21 mouse cellular contexts compared by ENCODE assay signal in genomic region chr6:17932806-17933205, GRCm38 (mm10).
DNase-seq lines count a peak whose midpoint lies in the region; ATAC-seq and TF ChIP-seq lines count a peak whose summit lies in the region.
"Had no signal": no experiment of that assay in that cellular context is flagged by ENCODE, and none has a peak within 500 bp of the region (broad histone marks: within the 10 kb centered on the region; RNA-seq: fewer than 3 reads in every experiment).

No protein-coding gene starts in this region.

- H3K9me3 ChIP-seq in heart, embryonic 12.5 days (replicated peaks) = no peaks in the 10 kb centered on the region
- H3K9me3 ChIP-seq in heart, embryonic 11.5 days (replicated peaks; ENCODE audit: control insufficient read depth, low read length) = no peaks in the 10 kb centered on the region
- H3K9me3 ChIP-seq in lung, embryonic 14.5 days (ENCODE audit: low read depth, low read length) = no peaks in the 10 kb centered on the region
- no peaks in the 10 kb centered on the region for H3K9me3 ChIP-seq in hindbrain, embryonic 14.5 days (ENCODE audit: control insufficient read depth, low read length)
- H3K9me3 ChIP-seq: embryonic facial prominence, embryonic 15.5 days; forebrain, embryonic 12.5 days; heart, embryonic 10.5 days; hindbrain, embryonic 12.5 days had no signal

- no peak for DNase-seq in lung, embryonic 14.5 days
- no peak for DNase-seq in lung, postnatal 25 days (ENCODE audit: low spot score)
- peak; percentile 51 for DNase-seq in ovary, postnatal 36 days (ENCODE audit: low spot score)
- no peak for DNase-seq in ovary, postnatal 10 days (ENCODE audit: low spot score)
- no peak for DNase-seq in hindbrain, embryonic 14.5 days (ENCODE audit: low spot score)
- DNase-seq: adrenal gland, postnatal 10 days; cerebellum, adult 11 months; cerebellum, adult 8-10 months; cerebellum, postnatal 14 days; embryo, embryonic 11 days; gastrocnemius, postnatal 10 days; heart, adult 18-20 months; heart, postnatal 36 days had no signal

- H3K27me3 ChIP-seq in heart, embryonic 12.5 days (replicated peaks) = no peaks in the 10 kb centered on the region
- H3K27me3 ChIP-seq in heart, embryonic 11.5 days (ENCODE audit: control insufficient read depth, insufficient read depth, low read length) = no peaks in the 10 kb centered on the region
- H3K27me3 ChIP-seq in lung, embryonic 14.5 days (ENCODE audit: insufficient read depth, low read length) = no peaks in the 10 kb centered on the region
- H3K27me3 ChIP-seq in hindbrain, embryonic 14.5 days (ENCODE audit: control insufficient read depth, insufficient read depth, low read length) = no peaks in the 10 kb centered on the region
- H3K27me3 ChIP-seq: embryonic facial prominence, embryonic 15.5 days; forebrain, embryonic 12.5 days; hindbrain, embryonic 12.5 days had no signal

- H3K4me3 ChIP-seq in heart, embryonic 12.5 days = no peak overlapping the region
- no peak overlapping the region for H3K4me3 ChIP-seq in heart, embryonic 11.5 days (ENCODE audit: low read depth, low read length)
- no peak overlapping the region for H3K4me3 ChIP-seq in lung, embryonic 14.5 days (ENCODE audit: low read depth, low read length)
- H3K4me3 ChIP-seq in hindbrain, embryonic 14.5 days (replicated peaks; ENCODE audit: low read length) = no peak overlapping the region
- H3K4me3 ChIP-seq: embryonic facial prominence, embryonic 15.5 days; erythroblast, embryonic 14.5 days; forebrain, embryonic 12.5 days; heart, embryonic 10.5 days; hindbrain, embryonic 12.5 days had no signal

- H3K4me1 ChIP-seq in heart, embryonic 12.5 days (replicated peaks) = peaks cover 14% of the 10 kb centered on the region
- H3K4me1 ChIP-seq in heart, embryonic 11.5 days (ENCODE audit: control insufficient read depth, insufficient read depth, low read length) = 0 out of 2 replicates have a peak, but pooled peaks cover 3% of the 10 kb centered on the region
- 0 out of 2 replicates have a peak, but pooled peaks cover 4% of the 10 kb centered on the region for H3K4me1 ChIP-seq in lung, embryonic 14.5 days (ENCODE audit: insufficient read depth)
- no peaks in the 10 kb centered on the region for H3K4me1 ChIP-seq in hindbrain, embryonic 14.5 days (replicated peaks; ENCODE audit: control insufficient read depth, insufficient read depth, low read length)
- H3K4me1 ChIP-seq: embryonic facial prominence, embryonic 15.5 days; forebrain, embryonic 12.5 days; hindbrain, embryonic 12.5 days had no signal

- H3K9ac ChIP-seq in heart, embryonic 12.5 days = no peak overlapping the region
- no peak overlapping the region for H3K9ac ChIP-seq in heart, embryonic 11.5 days (ENCODE audit: low read depth, low read length)
- H3K9ac ChIP-seq in lung, embryonic 14.5 days = no peak overlapping the region
- no peak overlapping the region for H3K9ac ChIP-seq in hindbrain, embryonic 14.5 days
- H3K9ac ChIP-seq: embryonic facial prominence, embryonic 15.5 days; forebrain, embryonic 12.5 days; hindbrain, embryonic 12.5 days had no signal

- 0 out of 2 replicates have a peak, but pooled peaks have one; percentile 29 for ATAC-seq in heart, embryonic 12.5 days (ENCODE audit: insufficient number of reproducible peaks, low FRiP score)
- ATAC-seq in heart, embryonic 11.5 days (replicated peaks; ENCODE audit: insufficient number of reproducible peaks, low FRiP score, low TSS enrichment) = no peak
- ATAC-seq in lung, embryonic 14.5 days (ENCODE audit: insufficient read depth) = 0 out of 2 replicates have a peak, but pooled peaks have one; percentile 13
- no peak for ATAC-seq in hindbrain, embryonic 14.5 days (ENCODE audit: low FRiP score)
- ATAC-seq: hindbrain, postnatal 0 days had no signal

- peaks cover 26% of the 10 kb centered on the region for H3K36me3 ChIP-seq in heart, embryonic 12.5 days
- H3K36me3 ChIP-seq in heart, embryonic 11.5 days (ENCODE audit: control insufficient read depth, insufficient read depth, low read length) = 0 out of 2 replicates have a peak, but pooled peaks cover 2% of the 10 kb centered on the region
- peaks cover 18% of the 10 kb centered on the region; the same call in 1 of the 2 replicates for H3K36me3 ChIP-seq in lung, embryonic 14.5 days (ENCODE audit: insufficient read depth)
- H3K36me3 ChIP-seq in hindbrain, embryonic 14.5 days (replicated peaks; ENCODE audit: control insufficient read depth, insufficient read depth) = peaks cover 36% of the 10 kb centered on the region

- no peak overlapping the region for H3K4me2 ChIP-seq in heart, embryonic 12.5 days
- H3K4me2 ChIP-seq in heart, embryonic 11.5 days = no peak overlapping the region
- no peak overlapping the region for H3K4me2 ChIP-seq in lung, embryonic 14.5 days
- H3K4me2 ChIP-seq in hindbrain, embryonic 14.5 days (replicated peaks) = no peak overlapping the region
- H3K4me2 ChIP-seq: embryonic facial prominence, embryonic 15.5 days; forebrain, embryonic 12.5 days; hindbrain, embryonic 12.5 days had no signal

- WGBS in heart, embryonic 12.5 days = 47% methylated on average over 8 of the region's 8 CpGs
- WGBS in heart, embryonic 11.5 days (ENCODE audit: insufficient replicate concordance) = 60% methylated on average over 8 of the region's 8 CpGs
- WGBS in lung, embryonic 14.5 days = 84% methylated on average over 8 of the region's 8 CpGs
- WGBS in hindbrain, embryonic 14.5 days = 94% methylated on average over 8 of the region's 8 CpGs

- TF ChIP-seq CTCF in lung, embryonic 14.5 days (IDR thresholded peaks at IDR 0.05; ENCODE audit: low read depth) = no peak

- H3K27ac ChIP-seq in heart, embryonic 12.5 days (ENCODE audit: poor library complexity, severe bottlenecking) = no peak overlapping the region
- no peak overlapping the region for H3K27ac ChIP-seq in heart, embryonic 11.5 days (ENCODE audit: low read depth, low read length)
- no peak overlapping the region for H3K27ac ChIP-seq in lung, embryonic 14.5 days (ENCODE audit: low read depth)
- H3K27ac ChIP-seq in hindbrain, embryonic 14.5 days = no peak overlapping the region
- H3K27ac ChIP-seq: embryonic facial prominence, embryonic 15.5 days; forebrain, embryonic 12.5 days; heart, embryonic 10.5 days; hindbrain, embryonic 12.5 days; hindbrain, postnatal 0 days had no signal

Comparison
In these comparisons a context has a peak if more than half of its experiments do, and no peak if none do; other contexts are left out.
1. ATAC-seq: peak in heart, embryonic 12.5 days (single experiment) and lung, embryonic 14.5 days (single experiment); none in heart, embryonic 11.5 days (single experiment) and hindbrain, embryonic 14.5 days (single experiment).